Mouse (Mus musculus): ENCODE results near the gene Ggnbp2.

DNA sequence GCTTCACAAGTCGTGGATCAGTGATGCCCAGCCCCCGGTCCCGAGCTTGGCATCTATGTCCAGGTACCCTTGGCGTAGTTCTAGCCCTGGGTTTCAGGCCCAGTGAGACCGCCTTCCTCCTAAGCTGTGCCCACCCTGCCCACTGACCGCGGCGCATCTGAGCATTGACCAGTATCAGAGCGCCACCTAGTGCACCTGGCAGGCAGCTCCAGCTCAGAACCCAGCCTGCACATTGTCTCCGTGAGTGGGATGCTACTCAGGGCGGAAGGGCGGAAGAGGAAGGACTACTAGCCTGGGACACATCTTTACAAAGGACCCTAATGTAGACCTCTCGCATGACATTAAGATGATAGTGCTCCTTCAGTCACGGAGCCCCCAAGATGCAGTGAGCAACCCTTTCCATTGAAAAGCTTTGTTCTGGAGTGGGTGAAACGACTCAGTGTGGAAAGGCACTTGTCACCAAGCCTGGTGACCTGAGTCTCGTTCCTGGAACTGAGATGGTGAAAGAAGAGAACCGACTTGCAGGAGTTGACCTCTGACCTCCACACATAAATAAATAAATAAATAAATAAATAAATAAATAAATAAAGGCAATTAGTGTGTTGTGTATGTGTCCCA is 76.0 kb downstream of the Ggnbp2 start:
- no peak for TF ChIP-seq TAL1 (conservative IDR thresholded peaks at IDR 0.05; ENCODE audit: low read depth, low read length)
- TF ChIP-seq CTCF (IDR thresholded peaks at IDR 0.05; ENCODE audit: low read depth, low read length) = peak; percentile 66
